Mouse (Mus musculus): ENCODE data around the gene Rhox4g.
"Not testable (repeated sequence)": the region's sequence is repeated elsewhere in the genome, so short reads cannot be mapped to it uniquely, and the experiment has no call there.

DNA sequence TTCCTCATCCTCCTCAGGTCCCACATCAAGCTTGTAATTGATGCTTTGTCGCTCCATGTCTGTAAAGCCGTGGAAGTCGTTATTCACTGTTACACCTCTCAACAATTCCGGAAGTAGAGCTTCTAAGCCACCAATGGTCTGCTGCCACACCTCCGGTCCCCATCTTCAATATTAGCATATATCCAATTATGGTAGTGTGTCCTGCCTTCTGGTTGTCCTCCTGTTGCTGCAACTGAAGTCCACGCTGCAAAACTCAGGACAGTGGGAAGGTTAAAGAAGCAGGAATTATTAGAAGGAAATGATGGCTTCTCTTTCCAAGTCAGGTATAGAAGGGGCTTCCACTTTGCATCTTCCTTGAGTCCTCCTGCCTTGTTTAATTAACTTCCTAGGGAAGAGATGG is 7.8 kb downstream of the Rhox4g start, which contains the start of gene Rhox2g:
- TF ChIP-seq POLR2A (IDR thresholded peaks at IDR 0.05; ENCODE audit: borderline replicate concordance, extremely low read depth, insufficient read depth, insufficient read length, poor library complexity, severe bottlenecking); CTCF (IDR thresholded peaks at IDR 0.05; ENCODE audit: borderline replicate concordance, extremely low read depth, insufficient read depth, insufficient read length): not testable (repeated sequence)

Data from brain, embryonic 14.5 days (tissue).